Mouse (Mus musculus) naive thymus-derived CD4-positive, alpha-beta T cell, adult 2 months (primary cell): ENCODE data around the gene Adra1d.

Experiments
- DNase-seq: peaks from one replicate; pipeline ENCODE4 v3.0.0-alpha.2; 2011; ENCODE audit warnings: low read depth

Adra1d gene

GRCm38 (mm10) chr2:131539780-131540179 lies 22.3 kb downstream of the Adra1d start:
- no peak for DNase-seq

- DNase-seq: no peak
Observed at GRCm38 (mm10) chr2:131538341-131538740, 23.7 kb downstream of the Adra1d start.

GRCm38 (mm10) chr2:131535168-131535567 lies 26.9 kb downstream of the Adra1d start:
- DNase-seq: no peak

GRCm38 (mm10) chr2:131531271-131531670 lies 30.8 kb downstream of the Adra1d start:
- DNase-seq: no peak

GRCm38 (mm10) chr2:131530623-131531008 lies 31.5 kb downstream of the Adra1d start:
- peak; percentile 68 for DNase-seq

GRCm38 (mm10) chr2:131529898-131530622 lies 32.0 kb downstream of the Adra1d start:
- peak; percentile 74 for DNase-seq

- DNase-seq: peak; percentile 69
Observed at GRCm38 (mm10) chr2:131527061-131527460, 35.0 kb downstream of the Adra1d start.

GRCm38 (mm10) chr2:131520743-131521142 lies 41.3 kb downstream of the Adra1d start:
- DNase-seq: no peak

GRCm38 (mm10) chr2:131518790-131519189 lies 43.3 kb downstream of the Adra1d start:
- DNase-seq: no peak

GRCm38 (mm10) chr2:131517550-131517949 lies 44.5 kb downstream of the Adra1d start:
- no peak for DNase-seq

- no peak for DNase-seq
Observed at GRCm38 (mm10) chr2:131514055-131514621, 47.9 kb downstream of the Adra1d start.

GRCm38 (mm10) chr2:131513477-131513876 lies 48.6 kb downstream of the Adra1d start:
- no peak for DNase-seq

GRCm38 (mm10) chr2:131510531-131510930 lies 51.6 kb downstream of the Adra1d start:
- no peak for DNase-seq

GRCm38 (mm10) chr2:131509671-131510313 lies 52.3 kb downstream of the Adra1d start:
- peak; percentile 92 for DNase-seq

GRCm38 (mm10) chr2:131508501-131508900 lies 53.6 kb downstream of the Adra1d start:
- no peak for DNase-seq

GRCm38 (mm10) chr2:131506358-131506757 lies 55.7 kb downstream of the Adra1d start:
- DNase-seq: no peak

- DNase-seq: peak; percentile 39
Observed at GRCm38 (mm10) chr2:131505431-131505830, 56.7 kb downstream of the Adra1d start.

- DNase-seq: no peak
Observed at GRCm38 (mm10) chr2:131502561-131502960, 59.5 kb downstream of the Adra1d start.

- DNase-seq: no peak
Observed at GRCm38 (mm10) chr2:131501886-131502285, 60.2 kb downstream of the Adra1d start.

GRCm38 (mm10) chr2:131499290-131499845 lies 62.7 kb downstream of the Adra1d start:
- no peak for DNase-seq

GRCm38 (mm10) chr2:131498219-131498618 lies 63.9 kb downstream of the Adra1d start:
- DNase-seq: no peak

- no peak for DNase-seq
Observed at GRCm38 (mm10) chr2:131497224-131497856, 64.7 kb downstream of the Adra1d start.
